In genomic region chr3:61071041-61071440, GRCm38 (mm10) we compare ENCODE assay signal across 23 mouse cellular contexts.
DNase-seq lines count a peak whose midpoint lies in the region; ATAC-seq lines count a peak whose summit lies in the region.
"Had no signal": no experiment of that assay in that cellular context is flagged by ENCODE, and none has a peak within 500 bp of the region (broad histone marks: within the 10 kb centered on the region; RNA-seq: fewer than 3 reads in every experiment).

No protein-coding gene starts in this region.

- intact Hi-C loops in heart, postnatal 25 days (cut with DNase I): no loop called here

- no peak overlapping the region for H3K4me2 ChIP-seq in liver, embryonic 12.5 days
- no peak overlapping the region for H3K4me2 ChIP-seq in liver, embryonic 15.5 days
- H3K4me2 ChIP-seq: forebrain, embryonic 12.5 days; forebrain, embryonic 15.5 days; heart, embryonic 11.5 days; hindbrain, embryonic 13.5 days had no signal

- H3K4me3 ChIP-seq in liver, embryonic 12.5 days: no peak overlapping the region
- no peak overlapping the region for H3K4me3 ChIP-seq in liver, embryonic 15.5 days (replicated peaks)
- H3K4me3 ChIP-seq: forebrain, embryonic 12.5 days; forebrain, embryonic 15.5 days; hindbrain, embryonic 10.5 days; hindbrain, embryonic 13.5 days had no signal

- peak overlapping the region; percentile 32; the same call in 1 of the 2 replicates for H3K27ac ChIP-seq in liver, embryonic 12.5 days
- H3K27ac ChIP-seq in liver, embryonic 15.5 days (replicated peaks): 0 out of 2 replicates have a peak overlapping the region, but pooled peaks have one; percentile 9
- H3K27ac ChIP-seq: forebrain, embryonic 12.5 days; forebrain, embryonic 15.5 days; hindbrain, embryonic 10.5 days; hindbrain, embryonic 13.5 days had no signal

- peaks cover 25% of the 10 kb centered on the region for H3K4me1 ChIP-seq in liver, embryonic 12.5 days
- H3K4me1 ChIP-seq in liver, embryonic 15.5 days (replicated peaks): peaks cover 20% of the 10 kb centered on the region
- H3K4me1 ChIP-seq: forebrain, embryonic 12.5 days; forebrain, embryonic 15.5 days; hindbrain, embryonic 10.5 days; hindbrain, embryonic 13.5 days had no signal

- H3K36me3 ChIP-seq in liver, embryonic 12.5 days: no peaks in the 10 kb centered on the region
- no peaks in the 10 kb centered on the region for H3K36me3 ChIP-seq in liver, embryonic 15.5 days (replicated peaks)
- H3K36me3 ChIP-seq: forebrain, embryonic 12.5 days; forebrain, embryonic 15.5 days; hindbrain, embryonic 10.5 days; hindbrain, embryonic 13.5 days had no signal

- 70% methylated on average over 1 of the region's 1 CpGs for WGBS in liver, embryonic 12.5 days (ENCODE audit: insufficient replicate concordance)
- 76% methylated on average over 1 of the region's 1 CpGs for WGBS in liver, embryonic 15.5 days (ENCODE audit: insufficient replicate concordance)

- H3K27me3 ChIP-seq in liver, embryonic 12.5 days (replicated peaks): no peaks in the 10 kb centered on the region
- H3K27me3 ChIP-seq in liver, embryonic 15.5 days: no peaks in the 10 kb centered on the region
- H3K27me3 ChIP-seq: forebrain, embryonic 12.5 days; forebrain, embryonic 15.5 days; hindbrain, embryonic 13.5 days had no signal

- DNase-seq in heart, adult 11 months: peak; percentile 57
- DNase-seq in heart, postnatal 25 days (ENCODE audit: low spot score): no peak
- DNase-seq in thymus, postnatal 0 days (ENCODE audit: low spot score): no peak
- no peak for DNase-seq in ovary, postnatal 14 days (ENCODE audit: low spot score)
- no peak for DNase-seq in urinary bladder, postnatal 10 days (ENCODE audit: low spot score)
- DNase-seq: adrenal gland, adult 8-10 months; adrenal gland, postnatal 36 days; cerebellum, adult 18-20 months; cerebellum, adult 9-10 months; cerebellum, postnatal 14 days; gastrocnemius, postnatal 10 days; gastrocnemius, postnatal 36 days; heart, postnatal 36 days had no signal

- no peak overlapping the region for H3K9ac ChIP-seq in liver, embryonic 12.5 days
- no peak overlapping the region for H3K9ac ChIP-seq in liver, embryonic 15.5 days
- H3K9ac ChIP-seq: forebrain, embryonic 12.5 days; forebrain, embryonic 15.5 days; hindbrain, embryonic 13.5 days had no signal

- H3K9me3 ChIP-seq in liver, embryonic 12.5 days (replicated peaks): no peaks in the 10 kb centered on the region
- no peaks in the 10 kb centered on the region for H3K9me3 ChIP-seq in liver, embryonic 15.5 days (replicated peaks)
- H3K9me3 ChIP-seq: forebrain, embryonic 12.5 days; forebrain, embryonic 15.5 days; hindbrain, embryonic 10.5 days; hindbrain, embryonic 13.5 days had no signal

- ATAC-seq in liver, embryonic 12.5 days: peak; percentile 64; the same call in 1 of the 2 replicates
- ATAC-seq in liver, embryonic 15.5 days (ENCODE audit: insufficient read depth): peak; percentile 38; the same call in 1 of the 2 replicates
- ATAC-seq in megakaryocyte-erythroid progenitor cell, adult 5-6 weeks (replicated peaks; ENCODE audit: low FRiP score, low TSS enrichment, poor library complexity, severe bottlenecking): peak; percentile 32
- ATAC-seq: activated CD4-positive, CD25-positive, alpha-beta regulatory T cell, adult 4 months; forebrain, embryonic 15.5 days; hindbrain, embryonic 16.5 days had no signal
